Mouse (Mus musculus) ES-Bruce4 (cell line): Measurements from ENCODE around the gene Prcc. TPM values are rescaled to one million over a fixed set of nuclear protein-coding genes. Genes with fewer than 3 reads are reported as not detected.
A peak's percentile ranks its signal among the peaks of the same experiment; 100 is the strongest.
"Not testable (repeated sequence)": the region's sequence is repeated elsewhere in the genome, so short reads cannot be mapped to it uniquely, and the experiment has no call there.

ENCODE experiments used
- H3K27ac ChIP-seq: 2 replicates; pipeline ENCODE4 v1.5.1; 2012; ENCODE audit warnings: low read length, inconsistent platforms; ENCODE audit not compliant: insufficient read depth
- H3K27me3 ChIP-seq: 2 replicates; pipeline ENCODE4 v1.6.1; 2012; ENCODE audit warnings: mild to moderate bottlenecking, low read length, inconsistent platforms; ENCODE audit not compliant: control insufficient read depth, poor library complexity, insufficient read depth, severe bottlenecking
- H3K36me3 ChIP-seq: 2 replicates; pipeline ENCODE4 v1.6.1; 2012; ENCODE audit warnings: inconsistent platforms, mild to moderate bottlenecking, low read length, moderate library complexity; ENCODE audit not compliant: control insufficient read depth, poor library complexity, insufficient read depth, severe bottlenecking
- H3K4me1 ChIP-seq: one replicate; pipeline ENCODE4 v1.8.1; 2011; ENCODE audit warnings: low read length; ENCODE audit not compliant: control insufficient read depth, insufficient read depth
- H3K4me3 ChIP-seq: 2 replicates; pipeline ENCODE4 v1.5.1; 2011; ENCODE audit warnings: low read depth, mild to moderate bottlenecking, low read length
- H3K9ac ChIP-seq: 2 replicates; pipeline ENCODE4 v1.6.1; 2012; ENCODE audit warnings: low read depth, mild to moderate bottlenecking, inconsistent platforms; ENCODE audit not compliant: poor library complexity, severe bottlenecking
- H3K9me3 ChIP-seq: replicated peaks from 2 replicates; pipeline ENCODE4 v1.6.1; 2012; ENCODE audit warnings: mild to moderate bottlenecking, low read length, inconsistent platforms; ENCODE audit not compliant: control insufficient read depth, poor library complexity, insufficient read depth, severe bottlenecking
- CTCF ChIP-seq: IDR thresholded peaks from one replicate; pipeline ENCODE4 v1.8.1; 2011; ENCODE audit warnings: low read depth, low read length
- EP300 ChIP-seq: IDR thresholded peaks from 2 replicates; pipeline ENCODE4 v1.6.1; 2011; ENCODE audit warnings: low read depth, low read length; ENCODE audit not compliant: insufficient read depth
- POLR2A ChIP-seq: IDR thresholded peaks from one replicate; pipeline ENCODE4 v1.8.1; 2011; ENCODE audit warnings: low read length; ENCODE audit not compliant: insufficient read depth
- polyA plus RNA-seq: library from polyadenylated mRNA; stranded (reverse); fragments of >200 nt; gene quantifications from 2 replicates; pipeline ENCODE4 v1.2.4, GENCODE M21; 2011; ENCODE audit warnings: low read depth; ENCODE audit not compliant: missing spikeins, insufficient read depth, insufficient read length

The Prcc gene
- polyA plus RNA-seq, 1 experiment = 66.9 TPM

DNA sequence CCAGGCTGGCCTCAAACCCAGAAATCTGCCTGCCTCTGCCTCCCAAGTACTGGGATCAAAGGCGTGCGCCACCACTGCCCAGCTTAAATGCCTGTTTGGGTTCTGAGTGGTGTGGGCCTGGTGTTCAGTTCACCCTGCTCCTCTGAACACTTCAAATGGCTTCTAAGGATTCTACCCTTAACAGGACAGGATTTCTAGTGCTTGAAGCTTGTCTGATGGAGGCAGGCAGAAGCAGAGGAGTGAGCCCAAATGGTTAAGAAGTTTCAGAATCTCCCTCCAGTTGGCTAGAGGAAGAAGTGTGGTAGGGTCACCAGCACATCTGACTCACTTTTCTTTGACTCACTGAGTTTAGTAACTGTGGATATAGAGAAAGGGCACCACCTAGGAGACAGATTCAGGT is 24.0 kb upstream of the Prcc start:
- TF ChIP-seq POLR2A (no peak), CTCF (no peak), EP300 (no peak)
- Histone ChIP-seq H3K9ac (peak overlapping the region; percentile 97), H3K27me3 (no peaks in the 10 kb centered on the region), H3K9me3 (no peaks in the 10 kb centered on the region), H3K4me1 (peaks cover 2% of the 10 kb centered on the region), H3K4me3 (peak overlapping the region; percentile 65), H3K36me3 (peaks cover 16% of the 10 kb centered on the region), H3K27ac (peak overlapping the region; percentile 95)

DNA sequence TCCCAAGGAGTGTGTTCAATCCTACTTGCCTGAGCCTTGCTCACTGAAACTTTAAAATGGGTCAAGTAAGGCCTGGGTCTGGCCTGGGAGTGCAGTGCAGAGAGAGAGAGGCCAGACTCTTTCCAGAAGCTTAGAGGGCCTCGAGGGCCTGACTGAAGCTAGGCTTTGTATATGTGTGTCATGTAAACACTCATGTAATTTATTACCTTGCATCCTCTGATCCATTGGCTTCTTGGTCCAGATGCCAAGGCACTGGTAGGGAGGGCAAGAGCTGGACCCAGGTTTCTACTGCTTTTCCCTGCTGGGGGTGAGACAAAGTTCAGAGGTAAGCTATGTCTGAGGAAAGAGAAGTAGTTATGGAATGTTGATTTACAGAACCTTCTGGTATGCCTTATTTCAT is 22.5 kb upstream of the Prcc start:
- Histone ChIP-seq H3K36me3 (peaks cover 1% of the 10 kb centered on the region), H3K9ac (peak overlapping the region; percentile 97), H3K9me3 (no peaks in the 10 kb centered on the region), H3K4me1 (peaks cover under 1% of the 10 kb centered on the region), H3K27me3 (no peaks in the 10 kb centered on the region), H3K4me3 (peak overlapping the region; percentile 86), H3K27ac (peak overlapping the region; percentile 95)
- TF ChIP-seq POLR2A = no peak
- TF ChIP-seq CTCF = no peak
- TF ChIP-seq EP300 = no peak

- Histone ChIP-seq H3K4me1 (no peaks in the 10 kb centered on the region), H3K4me3 (peak overlapping the region; percentile 86), H3K9ac (peak overlapping the region; percentile 97), H3K36me3 (no peaks in the 10 kb centered on the region), H3K9me3 (no peaks in the 10 kb centered on the region), H3K27me3 (no peaks in the 10 kb centered on the region), H3K27ac (peak overlapping the region; percentile 95)
- TF ChIP-seq CTCF (no peak), EP300 (peak; percentile 74), POLR2A (peak; percentile 31)
These were observed 21.8 kb upstream of the Prcc start for GRCm38 (mm10) chr3:87906981-87907857.

DNA sequence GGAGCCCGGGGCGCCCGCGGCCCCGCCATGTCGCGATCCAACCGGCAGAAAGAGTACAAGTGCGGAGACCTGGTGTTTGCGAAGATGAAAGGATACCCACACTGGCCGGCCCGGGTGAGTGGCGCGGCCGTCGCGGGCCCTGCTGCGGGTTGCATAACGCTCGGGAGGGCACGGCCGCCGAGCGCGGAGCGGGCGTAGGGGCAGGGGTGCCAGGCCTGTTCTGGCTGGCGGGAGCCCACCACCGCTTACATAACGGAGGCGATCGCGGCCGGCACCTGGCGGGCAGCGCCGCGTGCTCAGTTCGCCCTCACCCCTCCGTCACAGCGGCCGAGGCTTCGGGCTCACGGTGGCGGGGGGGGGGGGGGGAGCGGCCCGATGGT is 21.2 kb upstream of the Prcc start:
- Histone ChIP-seq H3K4me1 (no peaks in the 10 kb centered on the region), H3K27me3 (no peaks in the 10 kb centered on the region), H3K36me3 (no peaks in the 10 kb centered on the region), H3K9ac (peak overlapping the region; percentile 97), H3K27ac (peak overlapping the region; percentile 95; the same call in 1 of the 2 replicates), H3K4me3 (peak overlapping the region; percentile 86), H3K9me3 (no peaks in the 10 kb centered on the region)
- TF ChIP-seq EP300 (no peak), POLR2A (no peak), CTCF (no peak)

DNA sequence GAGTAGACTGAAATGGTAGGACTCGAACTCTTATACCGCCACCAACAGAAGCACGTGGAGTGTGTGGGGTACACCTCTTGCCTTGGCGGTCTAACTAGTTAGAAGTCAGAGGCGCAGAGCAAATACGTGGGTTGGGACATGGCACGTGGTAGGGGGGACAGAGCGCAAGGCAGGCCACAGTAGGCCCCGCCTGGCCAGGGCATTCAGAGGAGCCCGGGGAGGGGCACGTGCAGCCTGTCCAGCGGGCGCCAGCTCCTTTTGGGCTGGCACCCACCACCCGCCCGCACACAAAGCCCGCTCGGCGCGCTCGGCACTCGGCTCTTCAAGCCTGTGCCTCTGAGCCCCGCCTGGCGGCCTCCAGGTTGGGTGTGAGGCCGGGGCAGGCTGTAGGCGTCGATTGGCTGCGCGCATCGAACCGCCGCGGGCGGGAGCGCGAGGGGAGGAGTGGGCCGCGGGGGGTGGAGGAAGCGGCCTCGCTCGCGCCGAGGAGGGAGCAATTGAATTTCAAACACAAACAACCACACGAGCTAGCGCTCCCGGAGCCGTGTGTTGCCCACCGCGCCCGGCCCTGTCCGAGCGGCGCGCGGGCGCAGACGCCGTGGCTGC is 20.6 kb upstream of the Prcc start, which contains the start of gene Hdgf:
Gene Hdgf (plus strand): TSS at position 442 of the 606 bp plus-strand sequence.
- Histone ChIP-seq H3K27ac (peak within 1 kb of the TSS; percentile 95), H3K4me1 (no peaks in the 10 kb centered on the region), H3K4me3 (peak within 1 kb of the TSS; percentile 86), H3K9ac (peak within 1 kb of the TSS; percentile 97), H3K36me3 (no peaks in the 10 kb centered on the region), H3K27me3 (no peaks in the 10 kb centered on the region), H3K9me3 (no peaks in the 10 kb centered on the region)
- peak; percentile 25 for TF ChIP-seq POLR2A
- no peak for TF ChIP-seq CTCF

DNA sequence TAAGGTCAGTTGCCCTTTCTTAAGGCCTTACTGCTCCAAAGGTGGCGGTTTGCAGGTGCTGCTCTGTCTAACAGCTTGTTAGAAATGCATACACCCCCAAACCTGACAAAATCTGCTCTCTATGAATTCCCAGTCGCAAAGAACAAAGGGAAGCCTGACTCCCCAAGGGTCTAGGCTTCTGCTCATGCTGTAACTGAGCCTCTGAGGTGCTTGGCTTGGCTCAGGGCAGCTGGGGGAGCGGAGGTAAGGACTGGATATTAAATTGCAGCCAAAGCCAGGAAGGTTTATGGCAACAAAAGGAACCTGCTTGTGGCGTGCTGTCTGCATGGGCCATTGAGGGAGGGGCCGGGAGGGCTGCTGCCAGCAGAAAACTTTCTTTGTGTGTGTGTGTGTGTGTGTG is 18.4 kb upstream of the Prcc start:
- H3K9me3 ChIP-seq = no peaks in the 10 kb centered on the region
- H3K36me3 ChIP-seq = no peaks in the 10 kb centered on the region
- H3K4me1 ChIP-seq = no peaks in the 10 kb centered on the region
- no peak overlapping the region for H3K27ac ChIP-seq
- H3K4me3 ChIP-seq = no peak overlapping the region
- H3K9ac ChIP-seq = peak overlapping the region; percentile 24; the same call in 1 of the 2 replicates
- no peaks in the 10 kb centered on the region for H3K27me3 ChIP-seq
- TF ChIP-seq CTCF (no peak), EP300 (no peak), POLR2A (no peak)

DNA sequence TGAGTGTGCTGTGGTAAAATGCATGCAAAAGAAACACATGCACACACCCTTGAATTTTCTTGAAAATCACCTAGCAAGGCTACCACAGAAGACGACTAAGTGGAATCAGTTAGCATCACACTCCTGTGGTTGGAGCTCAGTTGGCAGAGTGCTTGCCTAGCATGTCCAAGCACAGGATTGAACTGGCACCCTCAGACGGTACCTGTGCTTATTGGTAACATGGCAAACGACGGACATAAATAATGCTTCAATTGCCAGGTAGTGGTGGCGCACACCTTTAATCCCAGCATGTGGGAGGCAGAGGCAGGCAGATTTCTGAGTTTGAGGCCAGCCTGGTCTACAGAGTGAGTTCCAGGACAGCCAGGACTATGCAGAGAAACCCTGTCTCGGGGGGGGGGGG is 16.6 kb upstream of the Prcc start:
- not testable (repeated sequence) for H3K9ac ChIP-seq, H3K27me3 ChIP-seq, H3K4me3 ChIP-seq, H3K27ac ChIP-seq, H3K4me1 ChIP-seq, H3K36me3 ChIP-seq, H3K9me3 ChIP-seq
